Mouse (Mus musculus): Measurements from ENCODE around the gene Zswim3. TPM values are rescaled to one million over a fixed set of nuclear protein-coding genes. Genes with fewer than 3 reads are reported as not detected.
A peak's percentile ranks its signal among the peaks of the same experiment; 100 is the strongest.
"Not testable (repeated sequence)": the region's sequence is repeated elsewhere in the genome, so short reads cannot be mapped to it uniquely, and the experiment has no call there.

The Zswim3 gene
- total RNA-seq, 2 experiments from 2014 or later = 1.8 to 2.3 TPM

DNA sequence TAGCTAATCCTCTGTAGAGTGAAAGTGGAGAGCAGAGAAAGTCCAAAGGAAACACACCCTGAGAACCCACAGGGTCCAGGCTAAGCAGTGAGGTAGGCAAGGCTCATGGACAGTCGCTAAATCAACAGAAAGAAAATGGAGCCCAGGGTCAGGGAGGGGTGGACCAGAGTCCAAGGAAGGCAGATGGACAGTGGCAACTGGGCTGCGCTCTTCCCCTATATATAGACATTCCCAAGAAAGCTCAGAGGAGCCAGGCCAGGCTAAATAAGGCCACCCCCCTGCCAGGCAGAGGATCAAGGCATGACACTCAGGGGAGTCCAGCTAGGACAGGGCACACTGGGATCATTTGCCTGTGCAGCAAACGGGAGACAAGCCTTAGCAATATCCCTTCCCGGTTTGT lies 23.0 kb upstream of the Zswim3 start:
- no peak for DNase-seq

DNA sequence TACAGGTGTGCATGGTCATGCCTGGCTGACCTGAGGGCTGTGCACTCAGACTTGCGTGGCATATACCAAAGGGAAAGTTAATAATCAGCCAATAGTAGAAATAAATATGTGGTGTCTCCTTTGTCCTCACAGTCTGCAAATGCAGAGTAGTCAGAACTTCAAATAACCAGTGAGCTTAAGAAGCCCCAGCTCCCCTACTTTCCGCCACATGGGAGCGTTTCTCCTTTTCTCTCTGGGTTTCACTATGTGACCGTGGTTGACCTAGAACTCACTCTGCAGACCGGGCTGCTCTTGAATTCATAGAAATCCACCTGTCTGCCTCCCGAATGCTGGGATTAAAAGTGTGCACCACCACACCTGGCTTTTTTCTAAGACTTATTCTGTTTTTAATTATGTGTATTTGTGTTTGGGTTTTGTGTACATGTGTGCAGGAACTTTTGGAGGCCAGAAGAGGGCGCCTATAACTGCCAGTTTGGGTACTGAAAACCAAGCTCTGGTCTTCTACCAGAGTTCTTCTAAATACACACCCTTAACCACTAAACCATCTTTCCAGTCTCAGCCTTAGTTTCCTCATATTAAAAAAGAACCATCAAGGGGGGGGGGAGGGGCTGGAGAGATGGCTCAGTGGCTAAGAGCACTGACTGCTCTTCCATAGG lies 20.8 kb upstream of the Zswim3 start:
- no peak for DNase-seq

DNA sequence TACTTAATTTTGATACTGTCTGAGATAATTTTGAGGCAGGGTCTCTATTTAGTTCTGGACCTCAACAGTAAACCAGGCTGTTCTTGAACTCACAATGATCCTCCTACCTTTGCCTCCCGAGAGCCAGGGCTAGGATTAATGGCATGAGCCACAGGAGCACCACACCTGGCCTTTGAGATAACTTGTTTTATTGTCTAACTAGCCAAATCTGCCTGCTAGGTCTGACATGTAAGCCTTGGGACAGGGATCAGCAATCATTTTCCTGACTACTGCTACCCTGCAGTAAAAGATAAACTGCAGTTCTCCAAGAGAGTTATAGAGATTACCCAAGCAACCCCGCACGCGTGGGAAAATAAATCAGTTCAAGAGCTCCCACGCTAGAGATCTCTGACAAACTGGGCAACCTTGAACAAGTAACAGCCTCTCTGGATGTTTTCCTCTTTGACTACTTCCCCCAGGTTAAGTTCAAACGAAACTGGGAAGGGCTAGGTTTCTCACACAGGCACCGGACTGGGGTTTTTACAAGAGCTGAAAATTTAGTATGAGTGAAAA lies 20.0 kb upstream of the Zswim3 start:
- no peak for DNase-seq

DNA sequence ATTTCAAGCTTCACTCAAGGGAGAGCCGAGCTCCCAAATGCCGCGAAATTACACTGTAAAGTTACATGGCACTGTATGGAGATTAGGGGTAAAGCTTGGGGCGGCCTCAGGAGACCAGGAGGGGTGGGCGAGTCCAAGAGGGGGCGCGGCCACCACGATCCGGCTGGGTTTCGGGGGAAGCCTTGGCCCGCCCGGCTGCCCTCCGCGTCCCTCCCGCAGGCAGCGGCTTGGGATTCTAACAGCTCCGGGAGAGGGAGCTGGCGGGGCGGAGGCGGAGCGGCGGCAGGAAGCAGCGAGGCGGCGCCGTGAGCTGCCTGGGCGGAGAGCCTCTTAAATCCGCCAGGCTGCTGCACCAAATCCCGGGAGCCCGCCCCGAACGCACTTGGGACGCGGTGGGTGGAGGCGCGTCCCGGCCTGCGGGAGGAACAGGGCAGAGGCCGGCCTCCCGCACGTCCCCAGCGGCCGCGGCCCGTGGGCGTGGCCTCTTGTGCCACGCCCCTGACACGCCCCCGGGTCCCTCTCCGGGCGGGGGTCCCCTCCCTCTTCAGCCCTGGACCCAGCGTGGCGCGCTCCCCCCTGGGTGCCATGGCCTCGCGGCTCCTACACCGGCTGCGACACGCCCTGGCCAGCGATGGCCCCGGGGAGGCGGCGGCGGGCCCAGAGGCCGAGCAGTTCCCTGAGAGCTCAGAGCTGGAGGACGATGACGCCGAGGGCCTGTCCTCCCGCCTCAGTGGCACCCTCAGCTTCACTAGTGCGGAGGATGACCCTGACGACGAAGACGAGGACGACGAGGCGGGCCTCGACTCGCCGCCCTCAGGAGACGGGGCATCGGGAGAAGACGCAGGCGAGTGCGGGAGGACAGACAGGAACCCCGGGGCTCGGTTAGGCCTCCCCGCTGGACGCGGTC lies 19.2 kb upstream of the Zswim3 start, which contains the start of gene Snx21:
Gene Snx21, plus strand, starts transcription at position 343 of the 907 bp plus-strand sequence.
- DNase-seq = peak; percentile 91

DNA sequence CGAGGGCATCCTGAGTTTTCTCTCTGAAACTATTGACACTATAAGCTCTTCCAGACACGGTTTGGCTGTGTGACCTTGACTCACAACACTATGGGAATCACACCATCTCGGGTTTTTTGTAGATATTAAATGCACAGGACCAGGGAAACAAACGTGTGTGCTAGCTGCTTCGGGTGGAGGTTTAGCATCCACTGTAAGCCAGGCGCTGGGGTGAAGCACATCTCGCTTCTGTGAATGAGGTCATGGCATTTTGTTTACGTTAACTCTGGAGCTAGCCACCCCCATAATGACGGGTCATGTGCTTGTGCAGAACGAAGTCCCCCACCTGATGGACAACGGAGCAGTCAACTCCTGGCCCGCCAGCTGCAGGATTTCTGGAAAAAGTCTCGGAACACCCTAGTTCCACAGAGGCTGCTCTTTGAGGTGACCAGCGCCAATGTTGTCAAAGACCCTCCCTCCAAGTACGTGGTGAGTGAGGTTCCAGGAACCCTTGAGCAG lies 18.5 kb upstream of the Zswim3 start:
- DNase-seq = no peak

DNA sequence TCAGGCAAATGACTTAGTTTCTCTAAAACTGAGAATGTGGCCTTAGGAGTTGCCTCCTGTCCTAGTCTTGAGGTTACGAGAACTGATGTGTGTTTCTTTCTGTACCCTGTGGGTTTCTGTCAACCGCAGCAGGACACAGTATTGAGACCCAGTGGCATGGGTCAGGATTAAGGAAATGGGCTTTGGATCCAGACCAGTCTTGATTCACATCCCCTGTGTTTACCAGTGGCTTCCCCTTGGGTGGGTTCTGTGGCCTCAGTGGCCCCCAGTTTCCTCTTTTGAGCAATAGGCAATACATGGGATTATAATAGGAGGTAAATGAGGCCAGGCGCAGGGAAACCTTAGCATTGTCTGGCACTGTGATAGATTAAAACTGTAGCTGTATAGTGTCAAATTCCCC lies 17.9 kb upstream of the Zswim3 start:
- no peak for DNase-seq

DNA sequence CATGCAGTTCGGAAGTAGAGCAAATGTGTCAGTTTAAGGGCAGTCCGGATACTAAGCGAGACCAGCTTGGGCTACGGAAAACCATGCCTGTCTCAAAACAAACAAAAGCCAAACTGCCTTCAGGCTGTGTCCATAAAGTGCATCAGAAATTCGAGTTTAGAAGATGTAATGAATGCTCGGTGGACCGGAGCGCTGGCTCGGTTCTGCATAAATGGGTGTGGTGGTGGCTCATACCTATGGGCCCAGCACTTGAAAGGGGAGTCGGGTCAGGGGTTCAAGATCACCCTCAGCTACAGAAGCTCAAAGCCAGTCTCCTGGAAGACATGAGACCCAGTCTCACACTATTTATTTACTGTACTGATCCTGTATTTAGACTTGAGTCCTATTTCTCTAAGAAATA lies 17.1 kb upstream of the Zswim3 start:
- no peak for DNase-seq

DNA sequence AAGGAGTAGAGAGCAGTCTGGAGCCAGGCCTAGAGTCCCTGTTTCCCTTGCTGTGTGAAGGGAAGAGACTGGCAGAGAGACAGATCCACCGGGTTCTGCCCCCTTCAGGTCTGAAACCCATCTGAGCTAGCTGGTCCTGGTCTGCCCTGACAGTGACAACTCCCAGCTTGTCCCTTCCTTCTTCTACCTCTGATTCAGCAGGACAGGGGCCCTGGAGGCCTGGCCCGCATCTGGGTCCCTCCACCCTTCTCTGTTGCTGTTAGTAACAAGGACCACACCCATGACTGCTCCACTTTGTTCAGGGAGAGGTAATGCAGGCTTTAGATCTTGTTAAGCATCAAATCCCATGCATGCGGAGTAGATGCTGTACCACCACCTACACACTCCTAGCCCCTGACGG lies 16.5 kb upstream of the Zswim3 start:
- DNase-seq = no peak

DNA sequence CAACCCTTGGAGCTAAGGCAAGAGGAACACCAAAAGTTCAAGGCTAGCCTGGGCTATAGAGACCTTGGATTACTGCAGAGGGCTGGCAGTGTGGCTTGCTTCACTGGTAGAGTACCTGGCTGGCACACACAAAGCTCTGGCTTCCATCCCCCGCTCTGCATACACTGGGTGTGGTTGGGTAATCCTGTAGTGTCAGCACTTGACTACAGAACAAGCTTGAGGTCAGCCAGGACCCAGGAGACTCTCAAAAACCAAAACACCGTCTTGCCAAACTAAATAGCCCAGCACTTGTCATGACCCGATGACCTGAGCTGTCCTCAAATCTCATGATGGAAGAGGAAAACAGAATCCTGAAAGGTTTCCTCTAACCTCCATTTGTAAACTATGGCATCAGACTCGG lies 14.4 kb upstream of the Zswim3 start:
- no peak for DNase-seq

DNA sequence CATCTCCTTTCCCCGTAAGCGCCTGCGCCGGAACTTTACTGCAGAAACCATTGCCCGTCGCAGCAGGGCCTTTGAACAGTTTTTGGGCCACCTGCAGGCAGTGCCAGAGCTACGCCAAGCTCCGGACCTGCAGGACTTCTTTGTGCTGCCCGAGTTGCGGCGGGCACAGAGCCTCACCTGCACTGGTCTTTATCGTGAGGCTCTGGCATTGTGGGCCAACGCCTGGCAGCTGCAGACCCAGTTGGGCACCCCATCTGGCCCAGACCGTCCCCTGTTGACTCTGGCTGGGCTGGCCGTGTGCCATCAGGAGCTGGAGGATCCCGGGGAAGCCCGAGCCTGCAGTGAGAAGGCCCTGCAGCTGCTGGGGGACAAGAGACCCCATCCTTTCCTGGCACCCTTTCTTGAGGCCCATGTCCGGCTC lies 13.0 kb upstream of the Zswim3 start:
- no peak for DNase-seq

DNA sequence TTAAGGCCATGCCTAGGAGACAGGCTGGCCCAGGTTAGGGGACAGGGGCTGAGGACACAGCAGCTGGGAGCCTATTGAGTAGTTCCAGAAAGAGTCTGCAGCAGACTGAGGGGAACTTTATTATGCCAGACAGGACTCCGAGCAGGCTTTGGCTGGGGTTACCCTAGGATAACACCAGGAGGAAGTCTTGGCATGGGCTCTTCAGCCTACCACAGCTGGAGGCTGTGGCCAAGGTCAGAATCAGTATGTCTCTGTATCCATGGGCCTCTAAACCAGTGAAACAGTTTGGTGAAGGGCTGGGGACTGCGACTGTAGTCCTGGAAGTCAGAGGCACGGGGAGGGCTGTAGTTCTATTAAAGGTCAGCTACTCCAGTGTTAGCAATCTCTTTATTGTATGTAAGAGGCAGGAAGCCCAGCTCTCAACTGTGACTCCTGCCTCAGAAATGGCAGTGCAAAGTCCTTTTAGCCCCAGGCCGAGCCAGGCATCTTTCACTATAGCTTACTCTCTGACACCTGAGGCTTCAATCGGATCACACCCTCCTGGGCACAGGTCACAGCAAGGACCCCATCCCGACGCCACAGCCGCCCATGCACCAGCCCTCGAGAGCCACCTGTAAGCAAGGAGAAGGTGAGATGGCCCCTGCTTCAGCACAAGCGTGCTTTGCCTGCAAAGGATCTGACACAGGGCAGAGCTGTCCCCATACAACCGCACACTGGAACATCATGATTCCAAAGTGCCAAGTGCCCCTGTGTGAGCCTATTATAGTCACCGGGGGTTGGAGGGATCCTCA lies 12.3 kb upstream of the Zswim3 start:
- DNase-seq = no peak

DNA sequence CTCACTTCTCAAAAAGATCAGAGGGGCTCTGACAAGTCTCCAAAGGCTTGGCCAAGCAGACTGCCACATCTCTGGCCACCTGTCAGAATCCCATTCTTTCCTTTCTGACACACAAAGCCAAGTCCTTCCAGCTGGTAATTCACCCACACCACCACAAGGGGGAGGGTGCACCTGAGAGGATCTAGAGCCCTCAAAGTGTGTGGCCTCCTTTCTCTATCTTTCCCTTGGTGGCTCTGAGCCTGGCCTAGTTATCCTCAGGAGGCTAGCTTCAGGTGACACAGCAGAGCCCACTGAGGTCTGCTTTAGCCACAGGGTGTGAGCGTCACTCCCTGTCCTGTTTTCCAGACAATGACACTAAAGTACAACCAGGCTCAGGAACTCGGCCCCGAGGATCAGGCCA lies 11.7 kb upstream of the Zswim3 start:
- peak; percentile 75 for DNase-seq

DNA sequence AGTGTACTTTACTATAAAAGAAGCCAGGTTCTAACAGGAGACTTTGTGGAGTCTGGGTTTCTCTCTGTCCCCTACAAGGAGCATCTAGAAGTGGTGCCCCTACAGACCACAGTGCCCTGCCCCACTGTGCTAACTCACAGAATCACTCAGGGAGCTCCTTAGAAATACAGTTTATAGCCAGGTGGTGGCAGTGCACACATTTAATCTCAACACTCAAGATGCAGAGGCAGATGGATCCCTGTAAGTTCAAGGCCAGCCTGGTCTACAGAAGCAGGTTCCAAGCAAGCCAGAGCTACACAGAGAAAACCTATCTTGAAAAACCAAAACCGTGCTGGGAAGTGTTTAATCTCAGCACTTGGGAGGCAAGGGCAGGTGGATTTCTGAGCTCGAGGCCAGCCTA lies 11.1 kb upstream of the Zswim3 start:
- no peak for DNase-seq

DNA sequence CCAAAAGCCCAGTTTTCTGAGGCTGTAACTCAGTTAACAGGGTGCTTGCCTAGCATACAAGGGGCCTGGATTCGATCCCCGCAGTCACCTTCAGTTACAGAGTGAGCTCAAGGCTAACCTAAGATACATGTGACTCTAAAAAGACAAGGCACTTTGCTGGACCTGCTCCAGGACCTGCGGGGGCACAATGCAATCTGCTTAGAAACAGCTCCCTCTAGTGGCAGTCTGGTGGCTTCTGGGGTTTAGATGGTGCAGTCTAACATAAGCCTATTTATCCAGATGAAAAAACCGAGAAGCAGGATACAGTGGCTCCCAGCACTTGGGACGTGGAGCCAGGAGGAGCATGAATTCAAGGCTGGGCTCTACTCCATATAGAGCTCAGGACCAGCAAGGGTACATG lies 10.6 kb upstream of the Zswim3 start:
- DNase-seq = peak; percentile 92

DNA sequence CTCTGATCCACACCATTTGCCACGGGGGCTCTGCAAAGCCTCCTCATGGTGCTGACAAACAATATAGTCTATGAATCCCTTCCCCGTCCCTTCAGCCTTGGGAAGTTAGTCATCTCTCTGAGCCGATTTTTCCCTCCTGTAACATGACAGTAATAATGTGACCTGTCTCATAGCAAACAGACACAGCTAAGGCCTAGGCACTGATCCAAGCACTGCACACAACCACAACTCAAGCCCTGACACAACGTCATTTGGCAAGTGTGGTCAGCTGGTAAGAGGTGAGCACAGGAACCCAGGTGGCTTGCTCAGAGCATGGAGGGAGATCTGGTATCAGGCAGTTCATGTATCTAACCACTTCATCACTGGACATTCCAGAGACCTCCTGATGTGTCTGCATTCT lies 9.0 kb upstream of the Zswim3 start:
- DNase-seq = no peak

DNA sequence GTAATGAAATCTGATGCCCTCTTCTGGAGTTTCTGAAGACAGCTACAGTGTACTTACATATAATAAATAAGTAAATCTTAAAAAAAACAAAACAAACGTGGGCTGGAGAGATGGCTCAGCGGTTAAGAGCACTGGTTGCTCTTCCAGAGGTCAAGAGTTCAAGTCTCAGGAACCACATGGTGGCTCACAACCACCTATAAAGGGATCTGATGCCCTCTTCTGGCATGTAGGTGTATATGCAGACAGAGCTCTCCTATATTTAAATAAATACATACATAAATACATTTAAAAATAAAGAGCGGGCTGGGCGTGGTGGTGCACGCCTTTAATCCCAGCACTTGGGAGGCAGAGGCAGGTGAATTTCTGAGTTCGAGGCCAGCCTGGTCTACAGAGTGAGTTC lies 6.3 kb upstream of the Zswim3 start:
- DNase-seq = not testable (repeated sequence)

DNA sequence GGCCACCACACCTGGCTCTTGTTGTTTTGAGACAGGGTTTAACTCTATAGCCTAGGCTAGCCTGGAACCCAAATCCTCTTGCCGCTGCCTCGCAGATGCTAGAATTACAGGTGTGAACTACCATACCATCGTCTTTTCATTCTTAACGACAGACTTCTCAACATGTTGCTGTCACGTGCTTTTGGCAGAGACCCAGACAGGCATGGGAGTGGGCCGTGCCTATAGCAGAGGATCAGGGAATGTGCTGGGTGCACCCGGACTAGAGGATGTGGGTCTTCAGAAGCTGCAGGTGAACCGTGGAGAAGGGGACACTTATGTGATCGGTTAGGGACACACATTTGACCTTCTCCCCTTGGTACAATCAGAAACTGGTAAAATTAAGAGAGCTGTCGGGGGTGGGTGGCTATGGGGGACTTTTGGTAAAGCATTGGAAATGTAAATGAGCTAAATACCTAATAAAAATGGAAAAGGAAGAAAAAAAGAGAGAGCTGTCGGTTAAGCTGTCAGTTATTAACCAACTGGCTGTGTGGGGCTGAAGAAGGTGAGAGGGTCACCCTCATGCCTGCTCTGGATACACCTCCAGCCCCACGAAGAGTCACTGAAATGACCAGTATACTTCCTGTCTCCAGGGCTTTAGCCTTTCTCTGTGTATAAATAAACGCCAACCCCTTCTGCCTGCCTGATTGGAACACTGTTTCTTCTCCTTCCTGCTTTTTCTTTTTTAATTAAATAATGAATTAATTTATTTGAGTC lies 4.5 kb upstream of the Zswim3 start:
- no peak for DNase-seq

DNA sequence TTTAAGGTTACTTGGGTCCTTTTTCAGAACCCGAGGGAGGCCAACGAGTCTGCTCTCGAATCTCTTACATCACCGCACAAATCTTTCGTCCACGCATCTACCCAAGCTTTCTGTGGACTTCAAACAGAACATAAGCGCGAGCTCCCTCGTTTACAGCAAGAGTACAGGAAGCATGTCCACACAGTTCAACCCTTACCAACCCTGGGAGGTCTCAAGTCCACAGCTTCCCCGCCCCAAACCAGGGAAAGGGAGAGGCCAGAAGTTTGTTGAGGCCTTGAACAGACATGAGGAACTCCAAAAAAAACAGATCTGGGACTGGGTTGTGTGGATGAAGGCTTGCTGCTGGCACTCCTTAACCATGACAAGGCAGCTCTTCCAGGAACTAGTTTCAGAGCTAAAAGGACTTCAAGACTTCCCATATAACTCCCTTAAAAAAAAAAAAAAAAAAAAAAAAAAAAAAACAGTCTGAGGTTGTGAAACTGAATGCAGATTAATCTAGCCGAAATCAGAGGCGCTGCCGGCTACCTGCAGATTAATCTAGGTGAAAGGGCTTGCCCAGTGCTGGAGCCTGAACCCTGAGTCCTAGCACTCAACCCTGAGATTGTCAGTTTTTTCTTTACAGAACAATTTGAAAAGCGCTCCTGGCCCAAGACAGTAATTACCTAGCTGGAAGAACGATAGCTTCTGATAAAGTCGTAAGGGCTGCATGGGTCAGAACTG lies 1.5 kb upstream of the Zswim3 start:
- no peak for DNase-seq

DNA sequence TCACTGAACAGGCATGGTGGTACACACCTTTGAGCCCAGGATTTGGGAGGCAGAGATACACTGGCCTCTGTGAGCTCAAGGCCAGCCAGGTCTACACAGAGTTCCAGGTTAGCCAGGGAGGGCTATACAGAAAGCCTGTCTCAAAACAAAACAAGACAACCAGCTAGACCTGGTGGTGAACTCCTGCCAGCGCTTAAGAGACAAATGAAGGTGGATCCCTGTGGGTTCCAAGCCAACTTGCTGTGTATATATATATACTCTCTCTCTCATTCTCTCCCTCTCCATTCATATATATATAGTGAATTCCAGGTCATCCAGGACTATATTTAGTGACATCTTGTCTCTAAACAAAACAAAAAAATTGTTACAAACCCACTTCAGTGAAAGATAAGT lies 981 bp upstream of the Zswim3 start:
- no peak for DNase-seq

DNA sequence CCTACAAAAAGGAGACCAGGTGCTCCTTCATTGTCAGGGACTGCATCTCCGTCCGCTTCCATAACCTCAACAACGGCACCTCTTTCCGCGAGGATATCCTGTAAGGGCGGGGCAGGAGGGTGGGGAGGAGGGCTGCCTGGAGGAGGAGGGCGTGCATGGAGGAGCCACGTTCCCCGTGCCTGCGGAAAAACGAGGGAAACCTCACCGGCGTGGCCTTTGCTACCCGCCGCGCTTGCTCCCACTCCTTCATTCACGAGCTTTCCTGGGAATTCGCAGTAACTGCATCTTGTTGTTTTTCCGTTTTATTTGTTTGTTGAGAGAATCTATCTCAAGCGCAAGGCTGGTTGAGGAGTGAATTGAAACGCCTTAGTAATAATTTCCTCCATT lies 427 bp downstream of the Zswim3 start:
- DNase-seq = no peak

DNA sequence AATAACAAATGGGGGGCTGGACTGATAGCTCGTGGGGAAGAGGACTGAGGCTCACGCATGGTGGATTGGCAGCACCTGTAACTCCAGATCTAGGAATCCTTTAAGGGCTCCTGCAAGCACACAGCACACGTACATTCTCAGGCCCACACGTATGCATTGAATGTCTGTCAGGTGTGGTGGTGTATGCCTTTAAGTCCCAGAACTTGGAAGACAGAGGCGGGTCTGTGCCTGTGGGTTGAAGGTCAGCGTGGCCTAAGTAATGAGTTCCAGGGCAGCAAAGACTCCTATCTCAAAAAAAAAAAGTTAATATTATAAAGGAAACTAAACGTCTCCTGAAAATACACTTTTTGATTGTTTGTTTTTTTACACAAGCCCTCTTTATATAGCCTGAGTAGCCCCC lies 1.7 kb downstream of the Zswim3 start:
- DNase-seq = no peak
